Mouse (Mus musculus): Measurements from ENCODE around the gene Crybg2.
A peak's percentile ranks its signal among the peaks of the same experiment; 100 is the strongest.

Crybg2 gene

GRCm38 (mm10) chr4:134058908-134059307 lies 1.7 kb upstream of the Crybg2 start:
- no peak for DNase-seq

GRCm38 (mm10) chr4:134061166-134061830 lies 683 bp downstream of the Crybg2 start:
- DNase-seq = no peak

GRCm38 (mm10) chr4:134061944-134062446 lies 1.4 kb downstream of the Crybg2 start:
- DNase-seq = no peak

DNA sequence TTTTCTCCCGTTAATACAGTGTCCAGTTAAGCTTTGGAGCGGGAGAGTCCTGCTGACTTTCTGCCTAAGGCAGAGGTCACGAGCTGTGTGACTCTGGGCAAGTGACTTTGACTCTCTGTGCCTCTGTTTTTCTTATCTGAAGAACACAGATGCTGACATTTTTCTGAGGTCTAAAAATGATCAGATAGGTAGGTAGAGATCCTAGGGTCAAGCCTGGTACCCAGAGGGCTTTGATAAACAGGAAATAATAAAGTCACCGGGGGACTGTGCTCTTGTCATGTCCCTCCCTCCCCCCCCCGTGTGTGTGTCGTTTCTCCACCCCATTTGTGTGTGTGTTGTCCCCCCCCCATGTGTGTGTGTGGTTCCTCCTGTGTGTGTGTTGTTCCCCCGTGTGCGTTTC lies 1.9 kb downstream of the Crybg2 start:
- DNase-seq = no peak

DNA sequence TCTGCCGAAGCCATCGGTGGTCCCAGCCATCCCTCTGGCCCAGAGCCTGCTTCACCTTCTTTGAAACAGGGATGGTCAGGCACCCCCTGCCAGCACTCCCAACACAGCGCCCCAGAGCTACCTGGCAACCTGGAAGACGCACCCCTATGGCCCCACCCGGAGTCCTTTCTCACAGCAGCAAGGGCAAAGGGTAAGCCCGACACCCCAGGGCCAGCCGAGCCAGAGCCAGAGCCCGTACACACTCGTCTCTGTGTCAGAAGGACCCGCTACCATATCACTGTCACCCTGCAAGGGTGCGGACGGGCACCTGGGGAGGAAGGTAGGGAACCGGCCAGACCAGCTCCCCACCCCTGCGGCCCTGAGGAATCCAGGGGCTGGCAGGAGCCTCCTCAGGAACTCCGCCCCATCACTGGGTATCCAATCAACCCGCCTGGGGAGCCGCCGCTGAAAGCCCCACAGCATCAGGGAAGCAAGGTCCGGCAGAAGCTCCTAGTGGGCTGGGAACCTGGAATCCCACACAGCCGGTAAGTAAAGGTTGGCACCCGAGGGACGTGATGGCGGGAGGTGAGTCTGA lies 4.9 kb downstream of the Crybg2 start:
- no peak for DNase-seq

DNA sequence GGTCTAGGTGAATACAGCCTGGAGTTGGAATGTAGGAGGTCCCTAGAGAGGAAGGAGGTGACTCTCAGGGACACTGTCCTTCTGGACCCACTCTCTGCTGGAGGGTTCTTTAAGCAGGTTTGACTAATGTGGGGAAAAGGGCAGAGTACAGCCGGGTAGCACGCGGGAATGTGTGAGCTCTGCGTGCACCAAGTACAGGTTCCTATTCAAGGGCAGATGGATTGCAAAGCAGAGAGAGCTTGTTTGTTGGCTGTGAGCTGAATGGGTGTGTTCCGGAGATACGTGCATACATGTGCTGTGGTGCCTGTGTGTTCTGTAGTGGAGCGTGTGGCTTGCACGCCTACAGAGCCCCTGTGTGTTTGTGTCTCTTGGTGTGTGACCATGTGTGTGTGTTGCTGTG lies 6.8 kb downstream of the Crybg2 start:
- no peak for DNase-seq

DNA sequence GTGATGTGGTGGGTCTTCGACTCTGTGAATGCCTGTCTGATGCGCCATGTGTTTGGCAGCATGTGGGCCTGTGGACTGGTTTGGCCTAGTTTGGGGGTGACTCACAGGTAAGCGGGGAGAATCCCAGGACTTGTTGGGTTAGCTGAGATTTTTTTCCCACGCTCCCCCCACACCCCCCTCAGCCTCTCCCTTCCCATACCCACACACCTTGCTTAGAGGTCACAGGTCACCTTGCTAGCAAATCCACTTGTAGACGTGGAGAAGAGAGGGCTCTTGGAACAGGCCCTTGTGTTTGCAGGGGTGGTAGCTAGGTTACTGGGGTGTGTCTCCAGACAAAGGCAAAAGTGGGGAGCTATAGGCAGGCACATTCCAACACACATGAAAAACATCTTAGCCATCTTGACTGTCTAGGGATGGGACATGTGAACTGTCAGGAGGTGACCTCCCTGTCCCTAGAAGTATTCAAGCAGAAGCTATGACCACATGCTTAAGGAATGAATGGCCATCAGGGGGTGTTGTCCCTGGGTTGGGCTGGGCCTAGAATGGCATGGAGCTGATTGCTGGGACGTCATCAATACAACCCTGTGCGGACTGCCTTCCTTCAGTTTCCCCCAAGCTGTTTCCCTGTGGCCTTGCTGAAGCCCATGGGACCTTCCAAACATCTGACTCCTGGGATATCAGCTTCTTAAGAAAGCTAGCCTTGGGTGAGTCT lies 7.4 kb downstream of the Crybg2 start:
- DNase-seq = no peak

DNA sequence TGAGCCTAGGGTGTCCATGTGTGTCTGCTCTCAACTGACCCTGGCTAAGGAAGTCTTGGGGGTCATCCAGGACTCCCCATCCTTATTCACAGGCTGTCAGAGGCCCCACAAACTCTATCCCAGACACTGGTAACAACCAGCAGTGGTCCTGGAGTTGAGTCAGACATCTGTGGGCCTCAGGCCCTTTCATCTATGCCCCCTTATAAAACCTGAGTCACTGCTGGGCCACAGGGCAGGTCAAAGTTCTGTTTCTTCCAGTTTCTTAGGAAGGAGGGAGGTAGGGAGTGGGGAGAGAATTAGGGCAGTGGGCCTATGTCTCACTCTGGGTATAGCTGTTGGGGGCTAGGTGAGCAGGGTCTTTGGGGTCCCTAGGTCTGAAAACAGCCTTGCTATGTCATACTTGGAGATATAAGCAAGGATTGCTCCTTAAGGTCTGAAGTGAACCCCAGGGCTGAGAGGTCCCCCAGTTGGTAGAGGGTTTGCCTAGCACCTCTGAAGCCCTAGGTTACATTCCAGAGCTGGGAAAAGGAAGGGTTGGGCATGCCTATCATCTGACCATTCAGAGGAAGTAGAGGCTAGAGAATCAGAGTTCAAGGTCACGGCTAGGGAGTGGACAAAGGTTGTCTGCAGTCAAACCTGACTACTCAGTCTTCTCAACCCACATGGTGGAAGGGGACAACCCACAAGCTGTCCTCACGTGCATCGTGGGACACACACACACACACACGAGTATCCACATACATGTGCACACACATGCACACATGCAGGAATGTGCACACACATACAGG lies 8.4 kb downstream of the Crybg2 start:
- DNase-seq = no peak

- peak; percentile 24 to 27 for DNase-seq
These were observed 18.1 kb downstream of the Crybg2 start for GRCm38 (mm10) chr4:134078694-134079093.

GRCm38 (mm10) chr4:134080674-134081073 lies 20.1 kb downstream of the Crybg2 start:
- no peak for DNase-seq

DNA sequence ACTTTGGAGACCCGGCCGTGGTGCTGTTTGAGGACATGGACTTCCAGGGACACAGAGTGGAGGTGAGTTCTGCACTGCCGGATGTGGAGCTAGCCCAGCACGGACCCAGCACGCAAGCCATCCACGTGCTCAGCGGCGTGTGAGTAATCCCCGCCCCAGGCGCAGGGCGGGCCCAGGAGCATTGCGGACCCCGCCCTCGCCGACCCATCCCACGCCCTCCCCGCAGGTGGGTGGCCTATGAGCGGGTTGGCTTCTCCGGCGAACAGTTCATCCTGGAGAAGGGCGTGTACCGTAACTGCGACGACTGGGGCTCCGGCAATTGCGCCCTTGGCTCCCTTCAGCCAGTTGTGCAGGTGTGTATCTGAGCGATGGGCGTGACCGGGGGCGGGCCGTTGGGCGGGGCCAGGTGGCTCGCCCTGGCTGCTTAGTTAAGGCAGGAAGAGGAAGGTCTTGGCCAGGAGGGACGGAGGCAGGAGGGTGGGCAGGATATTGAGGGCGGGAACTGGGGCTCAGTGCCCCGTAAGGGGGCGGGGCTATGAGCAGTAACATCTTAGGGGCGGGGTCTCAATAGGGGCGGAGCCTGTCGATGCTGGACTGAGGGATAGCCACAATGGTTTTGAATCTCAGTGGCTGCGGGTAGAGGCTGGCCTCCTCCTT lies 21.2 kb downstream of the Crybg2 start:
- peak; percentile 21 to 43 for DNase-seq

DNA sequence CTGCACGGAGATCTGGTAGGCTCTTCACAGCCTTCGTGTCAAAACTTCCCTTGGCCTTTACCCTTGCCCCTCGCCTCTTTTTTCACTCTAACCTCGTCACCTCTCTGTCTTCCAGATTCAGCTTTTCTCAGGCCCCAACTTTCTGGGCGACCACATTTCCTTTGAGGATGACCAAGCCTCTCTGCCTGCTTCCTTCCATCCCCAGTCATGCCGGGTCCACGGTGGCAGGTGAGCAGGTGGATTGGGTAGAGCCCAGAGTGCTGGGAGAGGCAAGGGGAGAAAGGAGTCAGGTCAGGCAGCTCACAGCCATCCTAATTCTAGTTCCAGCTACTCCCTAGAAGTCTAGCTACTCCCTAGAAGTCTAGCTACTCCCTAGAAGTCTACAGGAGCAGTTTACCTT lies 21.8 kb downstream of the Crybg2 start:
- DNase-seq = no peak

- DNase-seq = no peak
These were observed 24.4 kb downstream of the Crybg2 start for GRCm38 (mm10) chr4:134084999-134085398.

DNA sequence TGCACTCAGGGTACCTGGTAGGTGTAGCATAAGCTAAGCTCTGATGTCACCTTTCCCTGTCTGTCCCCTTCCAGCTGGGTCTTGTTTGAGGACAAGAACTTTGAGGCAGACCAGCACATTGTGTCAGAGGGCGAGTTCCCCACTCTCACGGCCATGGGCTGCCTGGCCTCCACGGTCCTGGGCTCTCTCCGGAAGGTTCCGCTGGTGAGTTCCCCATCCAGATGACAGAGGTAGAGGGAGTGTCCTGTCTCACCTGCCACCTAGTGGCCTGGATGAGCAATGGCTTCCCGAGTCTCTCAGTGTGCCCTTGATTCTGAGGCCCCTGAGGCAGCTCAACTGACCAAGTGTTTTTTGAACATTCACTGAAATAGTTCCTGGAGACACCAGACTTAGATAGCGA lies 26.8 kb downstream of the Crybg2 start:
- DNase-seq = peak; percentile 57 to 58

DNA sequence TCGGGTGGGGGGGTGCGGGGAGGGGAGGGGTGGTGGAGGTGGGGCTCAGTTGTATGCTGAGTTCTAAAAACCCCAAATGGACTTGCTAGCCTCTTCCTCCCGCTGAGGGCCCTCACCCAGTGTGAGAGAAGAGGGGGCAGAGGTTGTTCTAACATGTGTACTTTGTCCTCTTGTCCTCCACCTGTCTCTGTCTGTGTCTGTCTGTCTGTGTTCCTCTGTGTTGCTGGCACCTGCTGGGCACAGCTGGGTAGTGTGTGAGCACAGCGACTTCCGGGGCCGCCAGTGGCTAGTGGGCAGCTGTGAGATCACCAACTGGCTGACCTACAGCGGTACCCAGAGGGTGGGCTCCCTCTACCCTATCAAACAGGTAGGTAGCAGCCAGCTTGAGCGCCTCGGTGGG lies 28.4 kb downstream of the Crybg2 start:
- no peak for DNase-seq

DNA sequence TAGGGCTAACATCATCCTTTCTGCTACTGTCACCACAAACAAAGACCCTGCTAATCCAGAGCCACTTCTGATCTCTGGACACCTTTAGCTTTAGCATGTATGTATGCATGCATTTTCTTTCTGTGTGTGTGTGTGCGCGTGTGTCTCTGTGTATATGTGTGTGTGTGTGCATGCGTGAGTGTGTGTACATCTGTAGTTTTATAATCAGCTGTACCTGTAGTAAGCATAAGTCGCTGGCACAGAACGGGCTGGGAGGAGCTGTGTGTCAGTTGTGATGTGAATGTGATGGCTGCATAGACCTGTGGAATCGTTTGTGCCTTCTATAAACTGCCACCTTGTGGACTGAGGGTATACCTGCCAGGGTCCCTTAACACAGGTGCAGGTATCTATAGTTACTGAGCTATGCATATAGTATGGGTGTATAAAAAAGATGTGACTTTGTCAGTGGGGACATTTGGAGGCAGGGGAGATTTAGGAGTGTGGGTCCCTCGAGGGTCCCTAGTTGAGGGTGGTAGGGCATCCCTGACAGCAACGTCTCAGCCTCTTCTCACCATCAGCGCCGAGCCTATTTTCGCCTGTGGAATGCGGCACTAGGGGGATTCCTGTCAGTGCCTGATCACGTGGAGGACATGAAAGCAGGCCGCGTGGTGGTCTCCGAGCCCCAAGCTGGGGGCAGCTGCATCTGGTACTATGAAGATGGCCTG lies 30.1 kb downstream of the Crybg2 start:
- no peak for DNase-seq

DNA sequence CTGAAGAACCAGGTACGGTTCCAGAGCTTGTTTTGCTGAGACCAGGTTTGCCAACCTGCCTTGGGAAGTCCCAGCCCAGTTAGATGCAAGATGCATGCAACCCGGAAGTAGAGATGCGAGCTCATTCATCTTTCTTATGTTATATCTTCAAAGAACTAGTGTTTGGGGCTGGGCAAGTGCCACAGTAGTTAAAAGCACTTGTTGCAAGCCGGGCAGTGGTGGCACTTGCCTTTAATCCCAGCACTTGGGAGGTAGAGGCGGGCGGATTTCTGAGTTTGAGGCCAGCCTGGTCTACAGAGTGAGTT lies 30.6 kb downstream of the Crybg2 start:
- no peak for DNase-seq

- DNase-seq = peak; percentile 31 to 33
These were observed 32.0 kb downstream of the Crybg2 start for GRCm38 (mm10) chr4:134092382-134093288.

DNA sequence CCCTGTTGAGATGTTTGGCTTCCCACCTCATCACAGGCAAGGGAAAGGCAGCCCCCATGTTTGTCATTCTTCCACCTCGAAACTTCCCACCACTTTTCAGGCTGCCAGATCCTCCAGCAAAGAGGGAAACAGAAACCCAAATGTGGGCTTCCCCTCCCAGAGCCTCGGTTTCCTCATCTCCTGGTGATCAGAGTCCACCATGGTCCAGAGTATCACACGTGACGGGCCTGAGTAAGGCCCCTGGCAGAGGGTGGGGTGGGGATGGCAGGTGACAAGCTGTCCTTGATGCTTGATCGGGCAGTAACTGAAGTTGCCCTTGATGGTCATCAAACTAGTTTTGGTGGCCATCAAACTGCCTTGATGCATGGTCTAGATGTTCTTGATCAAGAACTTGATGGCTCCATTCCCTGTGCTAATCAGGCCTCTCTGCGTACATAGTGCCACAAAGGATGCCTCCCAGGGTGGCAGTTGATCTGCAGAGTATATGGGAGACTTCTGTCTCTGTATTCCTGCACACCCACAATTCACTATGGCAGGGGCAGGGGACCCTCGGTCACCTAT lies 33.5 kb downstream of the Crybg2 start:
- no peak for DNase-seq

DNA sequence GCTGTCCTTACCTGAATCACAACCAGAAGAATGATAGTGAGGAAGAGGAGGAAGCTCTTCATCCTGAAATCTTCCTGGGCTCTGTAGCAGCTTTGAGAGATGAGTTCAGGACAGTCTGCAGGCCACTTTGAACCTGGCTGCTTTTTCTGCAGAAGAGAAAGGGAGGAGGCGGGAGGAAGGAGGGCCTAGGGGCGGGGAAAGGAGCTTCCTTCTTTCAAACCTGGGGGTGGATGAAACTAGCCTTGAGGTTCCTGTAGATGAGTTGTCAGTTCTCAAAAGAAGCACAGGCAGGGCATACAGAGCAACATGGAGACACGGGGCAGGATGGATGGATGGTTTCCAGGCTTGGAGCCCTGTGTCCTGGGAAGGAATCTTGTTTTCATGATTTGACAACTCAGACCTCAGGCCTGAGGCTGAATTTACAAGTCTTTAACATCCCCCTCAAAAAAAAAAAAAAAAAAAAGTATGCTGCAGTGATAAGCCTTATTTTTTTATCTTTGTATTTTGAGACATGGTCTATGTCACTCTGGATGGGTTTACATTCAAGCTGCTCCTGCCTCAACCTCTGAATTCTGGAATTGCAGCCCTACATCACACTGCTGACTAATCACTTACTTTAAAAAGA lies 34.4 kb downstream of the Crybg2 start, which contains the start of gene Cd52:
Cd52 (minus strand) TSS at position 160 of the 625 bp plus-strand sequence.
- DNase-seq = no peak

Data from cerebellum, postnatal 36 days (tissue).